Mouse (Mus musculus): ENCODE results near the gene Gm26602. TPM values are rescaled to one million over a fixed set of nuclear protein-coding genes. Genes with fewer than 3 reads are reported as not detected.
"Not testable (repeated sequence)": the region's sequence is repeated elsewhere in the genome, so short reads cannot be mapped to it uniquely, and the experiment has no call there.

Gm26602 gene
- total RNA-seq, 2 experiments from 2014 or later, result 0.98 TPM; not detected in 1

DNA sequence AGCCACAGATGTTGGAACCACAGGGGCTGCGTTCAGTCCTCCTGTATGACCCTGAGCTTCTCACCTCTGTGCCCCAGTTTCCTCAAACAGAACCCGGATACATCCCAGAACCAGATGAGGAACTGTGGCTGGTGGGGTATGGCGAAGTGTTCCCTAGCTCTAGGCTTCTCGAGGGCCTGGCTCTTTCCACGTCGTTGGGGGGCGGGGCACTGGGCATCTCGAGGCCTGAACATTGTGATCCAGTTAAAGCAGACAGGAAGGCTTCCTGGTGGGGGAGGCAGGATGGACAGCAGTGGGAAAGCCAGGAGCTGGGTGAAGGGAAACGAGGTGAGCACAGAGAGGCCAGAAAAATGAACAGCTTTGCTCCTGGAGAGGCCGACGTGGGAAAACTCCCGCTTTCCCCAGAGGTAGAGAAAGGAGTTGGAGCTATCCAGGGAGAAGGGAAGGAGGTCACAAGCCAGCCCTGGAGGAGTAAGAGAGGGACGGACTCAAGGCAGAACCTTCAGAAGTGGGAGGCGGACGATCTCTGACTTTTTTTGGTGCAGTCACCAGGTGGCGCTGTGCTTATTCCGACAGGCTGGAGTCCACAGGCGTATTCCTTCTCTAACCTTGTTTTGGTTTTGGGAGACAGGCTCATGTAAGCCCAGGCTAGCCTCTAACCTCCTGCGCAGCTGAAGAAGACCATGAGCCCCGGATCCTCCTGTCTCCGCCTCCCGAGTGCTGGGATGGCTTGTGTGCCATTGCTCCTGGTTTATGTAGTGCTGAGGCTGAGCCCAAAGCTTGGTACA is 27.2 kb upstream of the Gm26602 start:
- ATAC-seq (replicated peaks; ENCODE audit: poor library complexity, severe bottlenecking), result peak; percentile 21

- ATAC-seq (replicated peaks; ENCODE audit: poor library complexity, severe bottlenecking), result peak; percentile 46
These were observed 26.2 kb upstream of the Gm26602 start for GRCm38 (mm10) chr10:79884446-79884845.

DNA sequence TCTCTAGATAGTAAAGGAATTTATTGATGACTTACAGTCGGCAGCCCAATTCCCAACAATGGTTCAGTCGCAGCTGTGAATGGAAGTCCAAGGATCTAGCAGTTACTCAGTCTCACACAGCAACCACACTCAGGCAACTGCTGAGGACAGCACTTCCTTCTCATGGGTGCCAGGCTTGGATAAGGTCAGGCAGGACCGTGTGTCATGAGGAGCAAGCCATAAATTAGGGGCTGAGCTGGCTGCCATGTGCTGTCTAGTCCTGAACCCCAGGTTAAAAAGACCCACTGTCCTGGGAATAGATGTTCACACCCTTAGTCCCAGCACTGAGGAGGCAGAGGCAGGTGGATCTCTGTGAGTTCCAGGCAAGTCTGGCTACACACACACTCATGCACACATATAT is 25.7 kb upstream of the Gm26602 start:
- not testable (repeated sequence) for ATAC-seq (replicated peaks; ENCODE audit: poor library complexity, severe bottlenecking)

DNA sequence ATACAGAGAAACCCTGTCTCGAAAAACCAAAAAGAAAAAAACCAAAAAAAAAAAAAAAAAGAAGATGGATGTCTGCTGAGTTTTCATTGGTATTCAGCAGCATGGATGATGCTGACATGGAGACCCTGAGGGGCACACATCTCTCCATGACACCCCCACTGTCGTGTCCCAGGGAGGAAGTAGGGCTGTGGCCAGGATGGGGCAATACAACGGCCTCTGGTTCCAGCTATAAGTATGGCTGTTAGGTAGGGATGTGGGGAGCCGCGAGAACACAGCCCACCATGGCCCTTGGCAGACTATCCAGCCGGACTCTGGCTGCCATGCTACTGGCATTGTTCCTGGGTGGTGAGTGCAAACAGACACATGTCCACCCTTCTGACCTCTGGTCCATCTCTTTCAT is 24.6 kb upstream of the Gm26602 start, which contains the start of gene Elane:
Gene Elane (plus strand): TSS at position 194 of the 400 bp plus-strand sequence.
- peak; percentile 67 for ATAC-seq (replicated peaks; ENCODE audit: poor library complexity, severe bottlenecking)

DNA sequence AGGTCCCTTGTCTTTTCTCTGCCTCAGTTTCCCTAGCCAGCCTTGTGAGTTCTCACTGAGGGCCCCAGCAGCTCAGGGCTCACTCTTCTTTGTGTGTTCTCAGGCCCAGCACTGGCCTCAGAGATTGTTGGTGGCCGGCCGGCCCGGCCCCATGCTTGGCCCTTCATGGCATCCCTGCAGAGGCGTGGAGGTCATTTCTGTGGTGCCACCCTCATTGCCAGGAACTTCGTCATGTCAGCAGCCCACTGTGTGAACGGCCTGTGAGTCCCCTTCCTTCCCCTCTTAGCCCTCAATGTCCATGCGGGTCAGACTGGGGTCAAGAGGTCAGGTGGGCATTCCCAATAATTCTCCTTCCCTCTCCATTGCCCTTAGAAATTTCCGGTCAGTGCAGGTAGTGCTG is 24.0 kb upstream of the Gm26602 start:
- no peak for ATAC-seq (replicated peaks; ENCODE audit: poor library complexity, severe bottlenecking)

DNA sequence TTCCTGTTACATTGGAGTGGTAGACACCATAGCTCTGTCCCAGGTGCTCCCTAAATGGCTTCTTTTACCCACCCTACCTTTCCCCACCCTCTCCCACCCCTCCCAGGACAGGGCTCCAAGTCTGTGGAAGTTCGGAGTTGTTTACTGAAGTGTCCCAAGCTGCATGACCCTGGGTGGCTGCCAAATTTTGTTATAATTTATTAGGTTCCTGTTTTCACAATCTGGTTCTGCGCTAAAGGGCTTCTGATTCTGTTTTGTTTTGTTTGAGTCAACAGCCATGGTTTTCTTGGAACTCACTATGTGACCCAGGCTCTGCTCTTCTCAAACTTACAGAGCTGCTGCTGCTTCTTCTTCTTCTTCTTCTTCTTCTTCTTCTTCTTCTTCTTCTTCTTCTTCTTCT is 21.3 kb upstream of the Gm26602 start:
- no peak for ATAC-seq (replicated peaks; ENCODE audit: poor library complexity, severe bottlenecking)

DNA sequence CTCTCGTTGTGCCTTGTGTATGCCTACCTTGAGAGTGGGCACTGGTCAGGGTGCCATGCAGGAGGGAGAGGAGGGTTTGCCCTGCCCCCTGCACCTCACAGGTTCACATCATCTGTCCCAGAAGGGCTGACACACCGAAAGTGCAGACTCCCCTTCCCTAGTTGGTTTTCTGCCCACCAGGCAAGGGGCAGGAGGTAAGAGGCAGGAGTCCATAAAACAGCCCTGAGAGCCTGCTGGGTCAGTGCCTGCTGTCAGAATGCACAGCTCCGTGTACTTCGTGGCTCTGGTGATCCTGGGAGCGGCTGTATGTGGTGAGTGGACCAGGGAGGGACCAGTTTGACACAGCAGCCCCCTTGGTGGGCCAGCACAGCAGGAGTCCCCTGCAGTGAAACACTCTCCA is 20.0 kb upstream of the Gm26602 start, which contains the start of gene Cfd:
Gene Cfd (plus strand): TSS at position 184 of the 400 bp plus-strand sequence.
- no peak for ATAC-seq (replicated peaks; ENCODE audit: poor library complexity, severe bottlenecking)

- peak; percentile 56 for ATAC-seq (replicated peaks; ENCODE audit: poor library complexity, severe bottlenecking)
These were observed 18.1 kb upstream of the Gm26602 start for GRCm38 (mm10) chr10:79892451-79893118.

- ATAC-seq (replicated peaks; ENCODE audit: poor library complexity, severe bottlenecking), result no peak
These were observed 14.3 kb upstream of the Gm26602 start for GRCm38 (mm10) chr10:79896306-79896705.

GRCm38 (mm10) chr10:79896814-79897213 is 13.8 kb upstream of the Gm26602 start:
- ATAC-seq (replicated peaks; ENCODE audit: poor library complexity, severe bottlenecking), result peak; percentile 18; the same call in 1 of the 2 replicates

- 0 out of 2 replicates have a peak, but pooled peaks have one; percentile 6 for ATAC-seq (replicated peaks; ENCODE audit: poor library complexity, severe bottlenecking)
These were observed 13.1 kb upstream of the Gm26602 start for GRCm38 (mm10) chr10:79897316-79898245.

DNA sequence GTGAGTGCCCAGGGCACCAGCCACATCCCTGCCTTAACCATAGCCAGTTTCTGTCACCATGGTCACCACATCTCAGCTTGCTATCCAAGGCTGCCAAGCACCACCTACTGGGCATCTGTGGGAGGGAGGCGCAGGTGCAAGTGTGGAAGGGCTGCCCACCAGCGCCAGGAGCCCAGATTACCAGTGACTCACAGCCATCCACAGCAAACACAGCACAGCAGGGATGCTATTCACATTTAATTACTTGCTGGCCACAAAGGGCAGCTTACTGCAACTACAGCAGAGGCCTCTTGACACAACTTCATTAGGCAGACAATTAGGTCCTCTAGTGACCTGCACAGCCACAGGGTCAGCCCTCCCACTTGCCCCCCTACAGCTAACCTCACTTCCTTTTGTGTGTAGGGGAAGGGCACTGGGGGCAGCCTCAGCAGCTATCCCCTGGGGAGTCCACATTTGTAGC is 9.7 kb upstream of the Gm26602 start:
- peak; percentile 38; the same call in 1 of the 2 replicates for ATAC-seq (replicated peaks; ENCODE audit: poor library complexity, severe bottlenecking)

- ATAC-seq (replicated peaks; ENCODE audit: poor library complexity, severe bottlenecking), result no peak
These were observed 3.9 kb upstream of the Gm26602 start for GRCm38 (mm10) chr10:79906712-79907111.

- no peak for ATAC-seq (replicated peaks; ENCODE audit: poor library complexity, severe bottlenecking)
These were observed 3.2 kb upstream of the Gm26602 start for GRCm38 (mm10) chr10:79907415-79907814.

DNA sequence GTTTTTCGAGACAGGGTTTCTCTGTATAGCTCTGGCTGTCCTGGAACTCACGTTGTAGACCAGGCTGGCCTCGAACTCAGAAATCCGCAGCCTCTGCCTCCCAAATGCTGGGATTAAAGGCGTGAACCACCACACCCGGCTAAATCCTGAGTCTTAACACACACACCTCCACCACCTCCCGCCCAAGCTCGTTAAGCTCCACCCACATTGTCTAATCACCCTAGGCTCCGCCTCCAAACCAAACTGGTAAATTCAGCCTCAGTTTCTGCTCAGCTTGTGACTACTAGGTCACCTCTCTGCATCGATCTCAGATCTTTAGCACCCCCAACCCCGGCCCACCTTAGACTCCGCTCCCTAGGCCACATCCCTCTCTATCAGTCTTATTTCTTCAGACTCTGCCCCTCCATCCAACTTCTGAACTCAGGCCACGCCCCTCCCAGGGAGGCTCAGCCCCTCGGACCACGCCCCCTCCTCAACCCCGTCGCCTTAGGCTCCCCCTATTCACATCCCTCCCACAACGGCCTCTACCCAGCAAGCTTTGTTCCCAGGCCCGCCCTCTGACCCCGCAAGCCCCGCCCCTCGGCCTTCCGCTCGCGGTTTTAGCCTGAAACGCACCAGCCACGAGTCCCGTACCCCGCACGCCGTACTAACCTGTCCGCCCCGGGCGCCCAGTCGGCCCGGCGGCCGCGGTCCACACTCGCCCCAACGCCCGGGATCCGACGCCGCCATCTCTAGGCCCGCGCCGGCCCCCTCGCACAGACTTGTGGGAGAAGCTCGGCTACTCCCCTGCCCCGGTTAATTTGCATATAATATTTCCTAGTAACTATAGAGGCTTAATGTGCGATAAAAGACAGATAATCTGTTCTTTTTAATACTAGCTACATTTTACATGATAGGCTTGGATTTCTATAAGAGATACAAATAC is 2.2 kb upstream of the Gm26602 start, which contains the start of gene Med16:
Gene Med16 (minus strand): TSS at position 757 of the 925 bp plus-strand sequence.
- peak; percentile 95 for ATAC-seq (replicated peaks; ENCODE audit: poor library complexity, severe bottlenecking)

- peak; percentile 10 for ATAC-seq (replicated peaks; ENCODE audit: poor library complexity, severe bottlenecking)
These were observed 1.3 kb upstream of the Gm26602 start for GRCm38 (mm10) chr10:79909092-79909922.

GRCm38 (mm10) chr10:79912412-79912811 is 1.8 kb downstream of the Gm26602 start:
- no peak for ATAC-seq (replicated peaks; ENCODE audit: poor library complexity, severe bottlenecking)
